Mouse (Mus musculus) frontal cortex, postnatal 25 days (tissue): ENCODE measurements around the gene Osbpl8.
"Not testable (repeated sequence)": the region's sequence is repeated elsewhere in the genome, so short reads cannot be mapped to it uniquely, and the experiment has no call there.

ENCODE experiments used
- DNase-seq, 2 experiments: peaks; one replicate each; pipeline ENCODE4 v3.0.0; 2022; ENCODE audit warnings: low spot score in 2 of 2

Gene Osbpl8

GRCm38 (mm10) chr10:111185574-111186269 is 21.2 kb downstream of the Osbpl8 start:
- DNase-seq = no peak

- no peak for DNase-seq
Measured at GRCm38 (mm10) chr10:111189022-111189555, 24.5 kb downstream of the Osbpl8 start.

- no peak for DNase-seq
Measured at GRCm38 (mm10) chr10:111190110-111190795, 25.7 kb downstream of the Osbpl8 start.

DNA sequence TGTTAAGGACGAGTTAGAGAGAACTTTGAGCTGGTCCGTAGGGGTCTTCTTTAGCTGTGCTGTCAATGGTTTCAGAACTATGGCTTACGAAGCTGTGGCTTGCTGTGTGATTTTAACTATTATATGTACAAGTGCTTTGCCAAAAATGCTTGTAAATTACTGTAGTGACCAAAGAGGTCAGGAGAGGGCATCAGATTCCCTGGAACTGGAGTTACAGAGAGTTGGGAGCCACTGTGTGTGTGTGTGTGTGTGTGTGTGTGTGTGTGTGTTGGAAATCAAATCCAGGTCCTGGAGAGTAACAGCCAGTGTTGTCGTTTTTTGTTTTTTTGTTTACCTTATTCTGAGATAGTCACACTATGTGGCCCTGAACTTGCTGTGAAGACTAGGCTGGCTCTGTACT is 29.0 kb downstream of the Osbpl8 start:
- no peak for DNase-seq

DNA sequence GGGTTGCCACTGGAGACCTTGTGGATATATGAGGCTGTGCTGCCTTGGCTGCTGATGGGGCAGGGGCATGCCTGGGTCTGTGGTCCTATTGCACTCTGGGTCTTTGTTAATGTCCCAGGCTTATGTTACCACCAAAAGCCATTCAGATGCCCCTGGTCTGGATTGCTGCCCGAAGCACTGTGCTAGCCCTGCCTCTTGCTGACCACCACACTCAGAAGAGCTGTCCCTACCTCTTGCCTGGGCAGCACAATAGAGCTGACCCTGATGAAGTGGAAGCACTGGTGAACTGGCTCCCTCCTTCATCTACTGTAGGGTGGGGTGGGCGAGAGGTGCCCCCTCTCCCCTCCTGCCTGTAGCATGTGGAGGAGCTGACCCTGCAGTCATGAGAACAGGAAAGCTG is 31.6 kb downstream of the Osbpl8 start:
- no peak for DNase-seq

- not testable (repeated sequence) for DNase-seq
Measured at GRCm38 (mm10) chr10:111198705-111199104, 34.2 kb downstream of the Osbpl8 start.

GRCm38 (mm10) chr10:111201120-111201519 is 36.6 kb downstream of the Osbpl8 start:
- no peak for DNase-seq

- no peak for DNase-seq
Measured at GRCm38 (mm10) chr10:111201666-111202065, 37.1 kb downstream of the Osbpl8 start.

- no peak for DNase-seq
Measured at GRCm38 (mm10) chr10:111204089-111204488, 39.5 kb downstream of the Osbpl8 start.

- no peak for DNase-seq
Measured at GRCm38 (mm10) chr10:111205421-111205820, 40.9 kb downstream of the Osbpl8 start.

GRCm38 (mm10) chr10:111207386-111207785 is 42.8 kb downstream of the Osbpl8 start:
- no peak for DNase-seq

DNA sequence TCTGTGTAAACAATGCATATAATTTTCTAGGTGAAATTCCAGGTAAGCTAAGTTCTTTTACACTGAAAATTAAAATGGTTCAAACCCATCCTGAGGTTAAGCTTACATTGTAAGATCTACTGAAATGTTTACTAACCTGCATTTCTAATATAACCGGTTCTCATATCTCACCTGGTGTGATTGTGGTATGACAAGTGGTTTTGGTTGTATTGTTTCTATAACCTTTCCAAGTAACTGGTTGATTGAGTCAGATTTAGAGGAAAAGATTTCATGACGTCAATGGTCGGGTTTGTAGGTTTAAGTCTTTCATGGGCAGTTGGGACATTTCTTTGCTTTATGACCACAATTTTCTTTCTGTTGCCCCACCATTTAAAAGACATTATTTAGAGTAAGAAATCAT is 49.5 kb downstream of the Osbpl8 start:
- DNase-seq = no peak

GRCm38 (mm10) chr10:111214696-111215095 is 50.1 kb downstream of the Osbpl8 start:
- DNase-seq = no peak

GRCm38 (mm10) chr10:111215572-111215971 is 51.0 kb downstream of the Osbpl8 start:
- DNase-seq = no peak

DNA sequence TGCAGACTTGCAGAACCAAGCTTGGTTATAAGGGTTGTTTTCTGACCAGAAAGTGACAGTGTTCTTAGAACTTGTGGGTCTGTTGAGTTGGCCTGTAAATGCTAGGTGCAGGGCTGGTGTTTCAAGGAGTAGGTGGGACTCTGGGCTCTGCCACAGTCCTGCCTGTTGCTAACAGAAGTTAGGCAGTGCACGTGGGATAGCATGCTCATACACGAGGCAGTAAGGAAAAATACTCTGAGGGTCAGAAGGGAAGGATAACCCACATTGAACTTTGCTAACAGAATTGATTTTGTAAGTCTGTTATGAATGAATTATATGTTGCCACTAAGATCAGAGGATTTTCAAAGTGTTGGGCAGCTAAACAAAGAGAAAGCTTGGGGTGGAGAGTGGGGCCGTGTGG is 51.6 kb downstream of the Osbpl8 start:
- DNase-seq = no peak

- DNase-seq = no peak
Measured at GRCm38 (mm10) chr10:111222535-111222934, 58.0 kb downstream of the Osbpl8 start.

GRCm38 (mm10) chr10:111223218-111223830 is 58.8 kb downstream of the Osbpl8 start:
- no peak for DNase-seq

DNA sequence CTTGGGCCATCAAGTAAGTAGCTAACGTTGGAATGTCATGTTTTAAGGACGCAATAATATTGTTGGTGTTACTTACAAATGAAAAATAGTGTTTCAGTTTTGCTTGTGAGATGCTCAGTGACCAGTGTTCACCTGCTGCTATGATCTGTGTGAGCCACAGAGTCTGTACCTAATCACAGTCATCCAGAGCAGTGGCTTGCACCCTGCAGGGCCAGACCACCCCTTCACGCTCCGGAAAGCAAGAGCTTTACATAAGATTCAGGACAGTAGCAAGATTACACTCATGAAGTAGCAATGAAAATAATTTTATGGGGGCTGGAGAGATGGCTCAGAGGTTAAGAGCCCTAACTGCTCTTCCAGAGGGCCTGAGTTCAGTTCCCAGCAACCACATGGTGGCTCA is 60.1 kb downstream of the Osbpl8 start:
- DNase-seq = no peak

DNA sequence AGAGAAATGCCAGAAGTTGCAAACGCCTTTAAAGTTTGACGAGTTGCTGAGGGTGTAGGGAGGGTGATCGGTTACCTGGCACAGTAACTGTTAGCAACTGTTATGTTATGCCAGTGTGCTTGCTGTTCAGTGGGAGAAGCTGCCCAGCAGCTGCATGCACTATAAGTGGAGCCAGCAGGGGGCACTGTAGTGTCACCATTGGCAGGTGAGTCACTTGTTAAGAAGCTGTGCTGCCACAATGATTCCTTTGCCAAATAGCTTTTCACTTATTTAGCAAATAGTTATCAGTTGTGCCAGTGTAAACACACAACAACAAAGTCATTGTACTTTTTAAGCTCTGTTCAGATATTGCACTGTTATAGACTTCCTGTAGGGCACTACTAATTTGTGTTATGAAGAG is 62.0 kb downstream of the Osbpl8 start:
- peak; percentile 90 to 91 for DNase-seq

GRCm38 (mm10) chr10:111232237-111232636 is 67.7 kb downstream of the Osbpl8 start:
- DNase-seq = not testable (repeated sequence)

DNA sequence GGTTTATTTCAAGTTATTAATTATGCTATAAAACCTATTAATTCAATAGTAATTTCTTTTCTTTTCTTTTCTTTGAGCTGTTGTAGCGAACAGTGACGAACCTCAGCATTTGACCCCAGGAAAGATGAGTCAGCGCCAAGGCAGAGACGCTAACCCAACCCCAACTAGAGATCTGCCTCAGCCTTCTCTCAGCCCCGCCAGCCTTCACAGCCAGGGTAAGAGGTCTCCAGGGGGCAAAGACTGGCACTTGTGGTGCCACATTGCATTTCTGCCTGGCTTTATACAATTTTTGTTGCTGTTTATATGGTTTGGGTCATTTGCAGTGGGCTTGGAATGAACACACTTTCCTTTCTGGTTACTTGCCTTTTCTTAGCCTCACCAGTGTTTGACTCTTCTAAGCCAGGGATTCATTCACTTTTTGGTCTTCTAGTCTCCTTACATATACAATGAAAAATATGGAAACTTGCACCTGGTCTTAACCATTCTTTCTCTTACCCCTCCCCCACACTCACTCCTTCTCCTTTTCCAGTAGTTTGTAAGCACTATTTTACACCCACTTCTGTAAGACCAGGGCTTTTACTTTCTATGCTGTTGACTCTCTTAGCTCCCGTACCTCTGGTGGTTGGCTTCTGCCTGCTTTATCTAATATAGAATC is 69.1 kb downstream of the Osbpl8 start:
- DNase-seq = no peak
